Mouse (Mus musculus): Measurements from ENCODE around the gene Smarca2. TPM values are rescaled to one million over a fixed set of nuclear protein-coding genes. Genes with fewer than 3 reads are reported as not detected.

Smarca2 gene
- polyA plus RNA-seq, 1 experiment = 58.9 TPM

DNA sequence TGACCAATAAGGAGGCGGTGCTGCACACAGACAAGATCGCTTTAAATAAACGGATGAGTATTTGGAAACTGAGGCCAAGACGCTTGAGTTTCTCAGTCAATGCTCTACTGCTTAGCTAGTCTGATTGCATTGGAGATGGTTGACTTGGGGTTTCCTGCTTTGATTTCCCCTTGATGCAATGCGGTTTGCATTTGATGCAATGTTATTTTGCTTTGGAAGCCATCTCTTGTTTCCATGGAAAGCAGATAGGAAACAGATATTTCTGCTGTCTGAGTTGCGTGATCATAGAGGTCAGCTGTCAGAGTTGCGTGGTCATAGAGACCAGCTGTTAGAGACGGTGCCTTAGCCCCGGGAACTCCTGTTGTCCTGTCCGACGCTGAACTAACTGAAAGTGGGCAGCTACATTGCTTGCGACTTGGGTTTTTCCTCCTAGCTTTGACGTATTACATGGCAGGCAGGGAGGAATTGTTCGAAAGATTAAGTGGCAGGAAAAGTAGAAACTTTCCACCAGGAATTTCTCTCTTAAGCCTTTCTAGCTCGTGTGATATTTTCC is 147.8 kb downstream of the Smarca2 start:
- Histone ChIP-seq H3K4me3 (ENCODE audit: insufficient read depth, low read length) (no peak overlapping the region), H3K4me1 (ENCODE audit: control insufficient read depth, insufficient read depth, low read length) (peaks cover 19% of the 10 kb centered on the region), H3K27ac (ENCODE audit: insufficient read depth, low read depth, low read length) (no peak overlapping the region)
- TF ChIP-seq CTCF (IDR thresholded peaks at IDR 0.05; ENCODE audit: low read depth, low read length) (no peak), POLR2A (IDR thresholded peaks at IDR 0.05; ENCODE audit: borderline replicate concordance, low read depth, low read length) (no peak)

DNA sequence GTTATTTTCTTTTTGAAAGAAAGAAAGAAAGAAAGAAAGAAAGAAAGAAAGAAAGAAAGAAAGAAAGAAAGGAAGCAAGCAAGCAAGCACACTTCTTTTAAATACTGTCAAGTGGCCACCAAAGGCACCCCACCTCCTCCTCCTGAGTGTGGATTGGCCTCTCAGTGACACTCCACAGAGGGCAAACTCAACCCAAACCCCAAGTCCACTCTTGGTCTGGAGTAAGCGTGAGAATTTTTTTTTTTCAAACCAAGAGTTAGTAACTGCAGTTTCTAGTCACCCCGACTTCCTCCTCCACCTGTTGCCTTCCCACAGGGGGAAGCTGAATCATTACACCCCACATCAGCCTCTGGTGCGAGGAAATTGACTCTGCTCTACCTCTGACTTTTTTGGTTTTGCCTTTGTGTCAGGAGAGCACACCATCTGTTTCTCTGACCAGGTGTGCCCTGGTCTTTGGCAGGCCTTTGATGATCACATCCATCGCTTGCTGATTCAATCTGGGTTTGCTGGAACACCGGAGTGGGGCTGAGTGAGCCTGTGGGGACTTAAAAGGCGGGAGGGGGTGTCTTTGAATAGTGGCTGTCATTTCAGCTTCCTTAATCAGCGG is 148.5 kb downstream of the Smarca2 start:
- Histone ChIP-seq H3K27ac (ENCODE audit: insufficient read depth, low read depth, low read length) (no peak overlapping the region), H3K4me1 (ENCODE audit: control insufficient read depth, insufficient read depth, low read length) (peaks cover 19% of the 10 kb centered on the region)
- no peak for TF ChIP-seq CTCF (IDR thresholded peaks at IDR 0.05; ENCODE audit: low read depth, low read length)
- TF ChIP-seq POLR2A (IDR thresholded peaks at IDR 0.05; ENCODE audit: borderline replicate concordance, low read depth, low read length) = no peak

DNA sequence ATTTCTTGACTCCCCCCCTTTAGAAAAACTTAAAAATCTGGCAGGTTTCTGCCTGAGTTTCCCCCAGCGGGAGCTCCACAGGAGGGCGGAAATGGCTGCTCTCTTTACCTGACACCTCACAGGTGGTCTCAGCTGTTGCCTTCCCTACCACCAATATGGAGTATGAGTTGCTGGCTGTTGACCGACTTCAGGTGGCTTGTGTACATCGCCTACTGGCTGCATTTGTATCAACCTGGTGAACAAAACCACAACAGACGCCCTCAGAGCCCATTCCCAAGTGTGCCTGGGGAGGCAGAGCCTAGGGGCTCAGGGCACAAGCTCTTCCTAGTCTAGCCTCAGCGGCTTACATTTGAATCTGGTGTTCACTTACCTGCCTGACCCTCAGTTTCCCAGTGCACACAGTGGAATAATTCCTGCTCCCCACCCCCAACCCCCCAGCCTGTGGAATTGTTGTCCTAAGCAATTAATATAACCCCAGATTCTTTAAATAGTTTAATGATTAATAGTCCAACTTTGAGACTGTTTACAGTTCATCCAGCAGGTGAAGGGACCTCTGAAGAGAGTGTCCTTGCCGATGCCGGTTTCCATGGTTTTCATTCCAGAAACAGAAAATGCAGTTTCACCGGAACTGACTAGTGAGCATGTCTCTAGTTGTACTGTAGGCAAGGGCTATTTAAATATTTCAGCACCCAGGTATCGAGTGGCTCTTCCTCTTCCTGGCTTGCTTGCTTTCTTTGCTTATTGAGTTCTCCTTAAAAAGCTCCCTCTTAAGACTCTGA is 149.4 kb downstream of the Smarca2 start:
- Histone ChIP-seq H3K4me1 (ENCODE audit: control insufficient read depth, insufficient read depth, low read length) (peaks cover 19% of the 10 kb centered on the region), H3K4me3 (ENCODE audit: insufficient read depth, low read length) (no peak overlapping the region), H3K27ac (ENCODE audit: insufficient read depth, low read depth, low read length) (no peak overlapping the region)
- TF ChIP-seq POLR2A (IDR thresholded peaks at IDR 0.05; ENCODE audit: borderline replicate concordance, low read depth, low read length) = no peak
- TF ChIP-seq CTCF (IDR thresholded peaks at IDR 0.05; ENCODE audit: low read depth, low read length) = no peak

More for the DNA sequence above, 148.5 kb downstream of the Smarca2 start:
- no peak overlapping the region for H3K4me3 ChIP-seq (ENCODE audit: insufficient read depth, low read length)

DNA sequence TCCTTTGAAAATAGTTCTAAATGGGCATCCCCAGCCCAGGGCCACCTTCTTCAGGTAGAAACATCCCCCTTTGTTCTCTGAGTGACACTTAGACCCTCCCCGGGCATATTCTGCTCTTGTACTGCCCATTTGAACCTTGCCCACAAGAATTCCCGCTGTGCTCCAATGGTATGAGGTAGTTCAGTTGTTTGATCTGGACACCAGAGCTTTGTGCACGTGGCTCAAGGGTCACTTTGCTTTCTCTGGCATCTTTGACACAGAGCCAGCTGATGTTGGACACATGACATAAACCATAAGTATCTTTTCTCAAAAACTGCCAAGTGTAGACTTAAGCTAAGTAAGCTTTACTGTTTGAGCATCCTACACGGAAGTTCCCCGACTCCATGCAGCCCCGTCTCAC is 151.1 kb downstream of the Smarca2 start:
- peaks cover 13% of the 10 kb centered on the region for H3K4me1 ChIP-seq (ENCODE audit: control insufficient read depth, insufficient read depth, low read length)
- no peak overlapping the region for H3K4me3 ChIP-seq (ENCODE audit: insufficient read depth, low read length)
- no peak overlapping the region for H3K27ac ChIP-seq (ENCODE audit: insufficient read depth, low read depth, low read length)
- TF ChIP-seq POLR2A (IDR thresholded peaks at IDR 0.05; ENCODE audit: borderline replicate concordance, low read depth, low read length) (no peak), CTCF (IDR thresholded peaks at IDR 0.05; ENCODE audit: low read depth, low read length) (no peak)

DNA sequence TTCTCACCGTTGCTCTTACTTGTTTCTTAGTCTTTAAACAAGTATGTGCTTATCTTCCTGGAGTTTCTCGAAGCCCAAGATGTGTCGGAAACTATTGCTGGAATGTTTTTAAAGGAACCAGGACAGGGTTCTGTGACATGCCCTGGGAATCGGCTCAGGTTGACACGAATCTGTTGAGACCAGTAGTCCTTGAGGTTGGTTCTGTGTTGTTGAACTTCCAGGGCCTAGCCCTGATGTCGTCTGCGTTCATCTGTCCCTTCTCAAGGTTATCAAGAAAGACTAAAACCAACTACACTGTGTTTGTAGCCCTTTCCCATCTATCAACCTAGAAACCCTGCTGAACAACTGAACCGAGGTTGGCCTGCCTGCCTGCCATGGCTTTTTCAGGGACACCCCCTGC is 151.5 kb downstream of the Smarca2 start:
- peaks cover 13% of the 10 kb centered on the region for H3K4me1 ChIP-seq (ENCODE audit: control insufficient read depth, insufficient read depth, low read length)
- no peak overlapping the region for H3K27ac ChIP-seq (ENCODE audit: insufficient read depth, low read depth, low read length)
- no peak overlapping the region for H3K4me3 ChIP-seq (ENCODE audit: insufficient read depth, low read length)
- TF ChIP-seq CTCF (IDR thresholded peaks at IDR 0.05; ENCODE audit: low read depth, low read length) (no peak), POLR2A (IDR thresholded peaks at IDR 0.05; ENCODE audit: borderline replicate concordance, low read depth, low read length) (no peak)

DNA sequence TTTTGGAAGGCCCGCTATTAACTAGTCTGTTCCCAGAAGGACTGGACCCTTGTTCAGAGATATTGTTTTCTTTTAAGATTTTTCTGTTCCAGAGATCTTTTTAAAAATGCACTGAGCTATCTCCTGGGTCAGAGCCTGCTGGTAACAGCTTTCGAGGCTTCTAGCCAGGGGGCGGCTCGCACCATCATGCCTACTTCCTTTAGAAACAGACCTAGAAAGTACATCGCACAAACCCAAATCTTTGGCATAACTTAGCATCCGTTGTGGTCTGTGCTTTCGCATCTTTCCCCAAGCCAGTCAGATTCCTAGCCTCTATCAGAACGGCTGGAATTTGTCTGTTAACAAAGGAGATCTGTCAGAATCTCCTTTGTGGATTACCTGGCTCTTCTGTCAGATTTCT is 153.3 kb downstream of the Smarca2 start:
- no peak overlapping the region for H3K27ac ChIP-seq (ENCODE audit: insufficient read depth, low read depth, low read length)
- no peak overlapping the region for H3K4me3 ChIP-seq (ENCODE audit: insufficient read depth, low read length)
- H3K4me1 ChIP-seq (ENCODE audit: control insufficient read depth, insufficient read depth, low read length) = peaks cover 7% of the 10 kb centered on the region
- TF ChIP-seq POLR2A (IDR thresholded peaks at IDR 0.05; ENCODE audit: borderline replicate concordance, low read depth, low read length) (no peak), CTCF (IDR thresholded peaks at IDR 0.05; ENCODE audit: low read depth, low read length) (no peak)

DNA sequence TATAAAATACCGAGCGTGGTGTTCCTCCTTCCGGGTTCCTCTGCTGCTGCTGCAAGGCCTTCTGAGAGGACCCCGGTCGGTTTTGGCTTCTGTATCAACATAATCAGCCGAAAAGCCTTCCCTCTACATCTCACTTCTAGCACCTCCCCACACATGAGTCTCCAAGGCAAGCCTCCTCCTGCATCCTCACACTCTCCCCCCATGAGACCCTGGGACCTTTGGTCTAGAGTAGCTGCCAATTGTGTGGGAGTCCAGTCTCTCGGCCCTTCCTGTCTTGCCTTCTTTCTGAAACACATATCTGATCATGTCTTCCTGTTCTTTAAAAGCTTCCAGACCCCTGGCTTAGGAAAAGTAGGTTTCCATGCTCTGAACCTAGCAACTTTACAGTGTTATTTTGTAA is 153.8 kb downstream of the Smarca2 start:
- H3K27ac ChIP-seq (ENCODE audit: insufficient read depth, low read depth, low read length) = no peak overlapping the region
- TF ChIP-seq POLR2A (IDR thresholded peaks at IDR 0.05; ENCODE audit: borderline replicate concordance, low read depth, low read length) (no peak), CTCF (IDR thresholded peaks at IDR 0.05; ENCODE audit: low read depth, low read length) (no peak)

DNA sequence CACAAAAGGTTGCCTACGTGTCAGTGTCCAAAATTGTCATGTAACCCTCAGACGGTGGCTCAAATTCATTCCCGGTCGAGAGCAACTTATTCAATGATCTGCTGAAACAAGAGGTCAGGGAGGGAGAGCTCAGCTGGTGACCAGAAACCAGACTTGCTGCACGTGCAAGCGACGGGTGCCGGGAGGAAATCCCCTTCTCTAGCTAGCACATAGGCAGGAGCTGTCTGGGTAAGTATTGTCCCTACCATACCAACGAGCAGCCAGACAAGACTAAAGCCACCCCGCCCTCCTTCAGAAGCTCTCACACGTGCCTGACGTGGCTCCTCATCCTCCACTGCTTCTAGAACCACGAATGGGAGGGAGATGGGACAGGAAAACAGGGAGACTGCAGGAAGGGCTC is 154.4 kb downstream of the Smarca2 start:
- no peak for TF ChIP-seq CTCF (IDR thresholded peaks at IDR 0.05; ENCODE audit: low read depth, low read length)
- no peak for TF ChIP-seq POLR2A (IDR thresholded peaks at IDR 0.05; ENCODE audit: borderline replicate concordance, low read depth, low read length)
- no peak overlapping the region for H3K27ac ChIP-seq (ENCODE audit: insufficient read depth, low read depth, low read length)
- H3K4me3 ChIP-seq (ENCODE audit: insufficient read depth, low read length) = no peak overlapping the region
- H3K4me1 ChIP-seq (ENCODE audit: control insufficient read depth, insufficient read depth, low read length) = peaks cover 8% of the 10 kb centered on the region

More for the DNA sequence above, 153.8 kb downstream of the Smarca2 start:
- Histone ChIP-seq H3K4me3 (ENCODE audit: insufficient read depth, low read length) (no peak overlapping the region), H3K4me1 (ENCODE audit: control insufficient read depth, insufficient read depth, low read length) (peaks cover 6% of the 10 kb centered on the region)

DNA sequence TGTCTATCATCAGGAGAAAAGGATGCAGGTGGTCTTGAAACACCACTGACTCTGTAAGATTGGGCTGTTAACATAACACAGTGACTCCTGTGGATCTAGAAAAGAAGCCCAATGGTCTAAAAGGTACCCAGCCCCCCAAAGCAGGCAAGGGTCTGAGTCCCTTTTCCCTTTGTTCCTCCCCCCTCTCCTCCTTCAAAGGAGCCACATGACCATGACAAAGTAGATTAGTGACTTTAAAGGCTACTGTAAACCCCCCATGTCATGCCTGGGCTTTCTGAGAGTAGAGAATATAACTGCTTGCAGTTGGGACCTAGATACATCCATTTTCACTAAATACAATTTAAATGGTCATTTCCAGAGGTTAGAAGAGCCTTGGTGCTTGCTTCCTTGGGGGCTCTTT is 156.4 kb downstream of the Smarca2 start:
- Histone ChIP-seq H3K4me3 (ENCODE audit: insufficient read depth, low read length) (no peak overlapping the region), H3K4me1 (ENCODE audit: control insufficient read depth, insufficient read depth, low read length) (peaks cover 5% of the 10 kb centered on the region), H3K27ac (ENCODE audit: insufficient read depth, low read depth, low read length) (no peak overlapping the region)
- no peak for TF ChIP-seq POLR2A (IDR thresholded peaks at IDR 0.05; ENCODE audit: borderline replicate concordance, low read depth, low read length)
- TF ChIP-seq CTCF (IDR thresholded peaks at IDR 0.05; ENCODE audit: low read depth, low read length) = no peak

DNA sequence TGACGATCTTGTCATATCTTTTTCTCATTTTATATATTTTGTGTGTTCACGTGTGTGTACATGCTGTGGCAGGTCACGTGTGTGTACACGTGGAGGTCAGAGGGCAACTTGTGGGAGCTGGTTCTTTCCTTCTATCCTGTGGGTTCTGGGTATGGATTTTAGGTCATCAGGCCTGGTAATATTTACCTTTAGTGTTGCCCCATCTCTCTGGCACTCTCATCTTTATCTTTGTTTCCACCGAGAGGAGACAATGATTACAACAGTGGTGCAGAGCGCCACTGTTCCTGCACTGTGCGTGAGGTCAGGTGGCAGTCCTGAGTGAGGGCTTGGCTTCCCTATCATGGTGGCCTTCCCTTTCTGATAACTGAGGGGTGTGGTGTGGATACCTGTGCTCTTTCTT is 160.6 kb downstream of the Smarca2 start:
- Histone ChIP-seq H3K4me1 (ENCODE audit: control insufficient read depth, insufficient read depth, low read length) (peaks cover 5% of the 10 kb centered on the region), H3K4me3 (ENCODE audit: insufficient read depth, low read length) (no peak overlapping the region), H3K27ac (ENCODE audit: insufficient read depth, low read depth, low read length) (no peak overlapping the region)
- no peak for TF ChIP-seq POLR2A (IDR thresholded peaks at IDR 0.05; ENCODE audit: borderline replicate concordance, low read depth, low read length)
- no peak for TF ChIP-seq CTCF (IDR thresholded peaks at IDR 0.05; ENCODE audit: low read depth, low read length)

Measured in bone marrow macrophage, adult 2 months (primary cell).